Comparison of ENCODE assay signal across 8 mouse cellular contexts in the genomic region with DNA sequence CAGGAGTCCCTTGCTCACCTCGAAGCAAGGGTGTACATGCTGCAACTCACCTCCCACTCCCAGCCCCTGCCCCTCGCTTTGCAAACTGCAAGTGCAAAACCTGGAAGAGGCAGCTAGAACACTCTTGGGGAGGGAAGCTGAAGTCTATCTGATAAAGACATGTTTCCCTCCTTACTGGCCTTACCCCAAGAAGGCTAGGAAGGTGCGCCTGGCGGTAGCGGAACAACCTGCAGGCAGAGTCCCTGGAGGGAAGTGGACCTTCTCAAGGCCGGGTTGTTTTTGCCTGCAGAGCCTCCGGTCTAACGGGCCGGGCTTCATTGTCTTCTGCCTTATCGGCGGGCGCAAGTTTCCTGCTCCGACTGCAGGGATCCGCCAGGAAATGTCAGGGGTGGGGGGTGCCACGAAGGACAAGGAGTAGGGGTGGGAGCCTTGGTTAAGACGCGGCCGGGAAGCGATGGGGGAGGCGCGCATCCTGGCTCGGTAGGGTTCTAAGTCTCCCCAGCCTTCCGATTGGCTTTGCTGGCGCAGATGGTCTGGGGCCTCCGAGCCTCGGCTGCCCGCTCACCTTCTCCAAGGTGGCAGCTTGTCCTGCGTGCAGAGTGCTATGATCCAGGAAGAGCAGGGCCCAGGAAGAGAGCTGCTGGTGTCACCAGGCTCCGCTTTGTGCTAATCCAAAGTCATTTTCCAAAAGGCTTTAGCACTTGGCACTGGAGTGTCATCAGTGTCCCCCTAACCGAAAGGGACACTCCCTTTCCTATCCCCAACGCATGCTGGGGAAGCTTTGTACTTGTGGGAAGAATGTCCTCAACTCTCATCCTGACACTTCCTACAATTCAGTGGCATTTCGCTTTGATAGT. TPM values are rescaled to one million over a fixed set of nuclear protein-coding genes. Genes with fewer than 3 reads are reported as not detected.
DNase-seq lines count a peak whose midpoint lies in the region; ATAC-seq and TF ChIP-seq lines count a peak whose summit lies in the region.

No protein-coding gene starts in this region.

- no peak for TF ChIP-seq POLR2A in spleen, adult 2 months (IDR thresholded peaks at IDR 0.05; ENCODE audit: low read depth, low read length)

- peak overlapping the region; percentile 40 for H3K9ac ChIP-seq in hindbrain, postnatal 0 days (replicated peaks; ENCODE audit: low read length)
- peak overlapping the region; percentile 33; the same call in 1 of the 2 replicates for H3K9ac ChIP-seq in liver, embryonic 13.5 days
- peak overlapping the region; percentile 26 for H3K9ac ChIP-seq in neural tube, embryonic 11.5 days (ENCODE audit: low read length)

- no peaks in the 10 kb centered on the region for H3K36me3 ChIP-seq in spleen, adult 2 months (ENCODE audit: control insufficient read depth, insufficient read depth, low read length)
- no peaks in the 10 kb centered on the region for H3K36me3 ChIP-seq in hindbrain, postnatal 0 days (ENCODE audit: insufficient read depth, low read length)
- H3K36me3 ChIP-seq in liver, embryonic 13.5 days = no peaks in the 10 kb centered on the region
- no peaks in the 10 kb centered on the region for H3K36me3 ChIP-seq in neural tube, embryonic 11.5 days (ENCODE audit: control insufficient read depth, insufficient read depth, low read length)

- peak; percentile 67 for ATAC-seq in hindbrain, postnatal 0 days
- peak; percentile 53 for ATAC-seq in liver, embryonic 13.5 days (ENCODE audit: low read depth)
- ATAC-seq in neural tube, embryonic 11.5 days (ENCODE audit: insufficient read depth, low FRiP score, low TSS enrichment) = no peak

- peak overlapping the region; percentile 37 for H3K27ac ChIP-seq in spleen, adult 2 months (ENCODE audit: insufficient read depth, low read length)
- H3K27ac ChIP-seq in hindbrain, postnatal 0 days = peak overlapping the region; percentile 56; the same call in 1 of the 2 replicates
- peak overlapping the region; percentile 16 for H3K27ac ChIP-seq in liver, embryonic 13.5 days
- H3K27ac ChIP-seq in neural tube, embryonic 11.5 days (ENCODE audit: low read depth, low read length) = no peak overlapping the region

- H3K4me1 ChIP-seq in spleen, adult 2 months (ENCODE audit: control insufficient read depth, insufficient read depth, insufficient read length) = peaks cover 4% of the 10 kb centered on the region; the same call in 1 of the 2 replicates
- H3K4me1 ChIP-seq in hindbrain, postnatal 0 days (ENCODE audit: insufficient read depth, low read length) = peaks cover 9% of the 10 kb centered on the region; the same call in 1 of the 2 replicates
- peaks cover 32% of the 10 kb centered on the region for H3K4me1 ChIP-seq in liver, embryonic 13.5 days (replicated peaks)
- peaks cover 21% of the 10 kb centered on the region for H3K4me1 ChIP-seq in neural tube, embryonic 11.5 days (ENCODE audit: control insufficient read depth, insufficient read depth, low read length)

- 3% methylated on average over 32 of the region's 32 CpGs for WGBS in spleen, adult 2 months
- 3% methylated on average over 32 of the region's 32 CpGs for WGBS in hindbrain, postnatal 0 days
- under 1% methylated on average over 32 of the region's 32 CpGs for WGBS in liver, embryonic 13.5 days (ENCODE audit: insufficient replicate concordance)
- under 1% methylated on average over 32 of the region's 32 CpGs for WGBS in neural tube, embryonic 11.5 days

- peak; percentile 35; the same call in 1 of the 2 replicates for TF ChIP-seq CTCF in spleen, adult 2 months (IDR thresholded peaks at IDR 0.05; ENCODE audit: extremely low read depth, insufficient read depth, insufficient read length, insufficient replicate concordance)
- TF ChIP-seq CTCF in hindbrain, postnatal 0 days (IDR thresholded peaks at IDR 0.05; ENCODE audit: low read depth) = peak; percentile 56

- H3K4me2 ChIP-seq in hindbrain, postnatal 0 days (ENCODE audit: low read depth, low read length) = peak overlapping the region; percentile 82
- peak overlapping the region; percentile 59 for H3K4me2 ChIP-seq in liver, embryonic 13.5 days
- H3K4me2 ChIP-seq in neural tube, embryonic 11.5 days (ENCODE audit: low read depth) = peak overlapping the region; percentile 44

- intact Hi-C loops in gastrocnemius, postnatal 14 days (cut with DNase I; ENCODE audit: low total_unique reads) = no loop called here

- H3K27me3 ChIP-seq in spleen, adult 2 months (ENCODE audit: control insufficient read depth, insufficient read depth, low read length) = peaks cover 7% of the 10 kb centered on the region
- H3K27me3 ChIP-seq in hindbrain, postnatal 0 days (ENCODE audit: insufficient read depth, low read length) = peaks cover 38% of the 10 kb centered on the region
- H3K27me3 ChIP-seq in liver, embryonic 13.5 days = peaks cover 74% of the 10 kb centered on the region
- peaks cover 62% of the 10 kb centered on the region for H3K27me3 ChIP-seq in neural tube, embryonic 11.5 days (ENCODE audit: control insufficient read depth, insufficient read depth, low read length)

- H3K9me3 ChIP-seq in hindbrain, postnatal 0 days (ENCODE audit: low read length) = no peaks in the 10 kb centered on the region
- no peaks in the 10 kb centered on the region for H3K9me3 ChIP-seq in liver, embryonic 13.5 days (replicated peaks)
- H3K9me3 ChIP-seq in neural tube, embryonic 11.5 days (ENCODE audit: control insufficient read depth, low read length) = no peaks in the 10 kb centered on the region

- peak overlapping the region; percentile 32; the same call in 1 of the 2 replicates for H3K4me3 ChIP-seq in spleen, adult 2 months (ENCODE audit: extremely low read depth, insufficient read depth, insufficient read length)
- peak overlapping the region; percentile 40 for H3K4me3 ChIP-seq in hindbrain, postnatal 0 days (ENCODE audit: low read length)
- H3K4me3 ChIP-seq in liver, embryonic 13.5 days (replicated peaks) = peak overlapping the region; percentile 43
- H3K4me3 ChIP-seq in neural tube, embryonic 11.5 days (ENCODE audit: low read depth, low read length) = peak overlapping the region; percentile 24

- peak in 1 of 2 experiments; percentile 26 for DNase-seq in spleen, adult 2 months (ENCODE audit: low read depth in 1 of 2, low spot score in 2 of 2)
- no peak for DNase-seq in spleen, adult 12 weeks (ENCODE audit: low spot score)
- peak; percentile 63 for DNase-seq in cerebellum, adult 9-10 months
- peak; percentile 69 for DNase-seq in gastrocnemius, postnatal 14 days
- DNase-seq in hindbrain, postnatal 0 days (ENCODE audit: low spot score) = peak; percentile 29
- no peak for DNase-seq in liver, embryonic 13.5 days
- DNase-seq in neural tube, embryonic 11.5 days (ENCODE audit: low spot score) = peak; percentile 51
- DNase-seq in layer of hippocampus, postnatal 10 days (ENCODE audit: low spot score in 2 of 2) = no peak

RNA-seq across cellular contexts. Expression of a gene that starts 2.4 kb away (rescaled TPM):
- polyA plus RNA-seq in spleen, adult 2 months (2012; rRNA removed) = 19.2 and 19.6 TPM in 2 replicates
- 10 to 100 TPM; 43.4 to 58.2 TPM for total RNA-seq in gastrocnemius, postnatal 14 days (2021)
- 34.2 and 43.7 TPM in 2 replicates for total RNA-seq in hindbrain, postnatal 0 days (2014; rRNA removed)
- polyA plus RNA-seq in hindbrain, postnatal 0 days (2015; fragmentation: Nextera tagmentation; extraction: Ambion mirVana) = 36.1 and 37.9 TPM in 2 replicates
- 15.6 and 17.2 TPM in 2 replicates for polyA plus RNA-seq in liver, embryonic 13.5 days (2015; fragmentation: Nextera tagmentation; extraction: Ambion mirVana)
- polyA plus RNA-seq in neural tube, embryonic 11.5 days (2014; fragmentation: Nextera tagmentation; extraction: Ambion mirVana) = 33.1 and 35.7 TPM in 2 replicates
- total RNA-seq in layer of hippocampus, postnatal 10 days (2021) = 10 to 100 TPM; 30.3 to 31.5 TPM

RNA-seq across cellular contexts. Expression of a gene that starts 8.8 kb away (rescaled TPM):
- polyA plus RNA-seq in spleen, adult 2 months (2012; rRNA removed) = 2.1 and 3.7 TPM in 2 replicates
- total RNA-seq in gastrocnemius, postnatal 14 days (2021) = 1 to 10 TPM in 1 of 2 experiments, under 1 TPM in 1; 0.96 to 4.6 TPM
- 3.0 and 3.9 TPM in 2 replicates for total RNA-seq in hindbrain, postnatal 0 days (2014; rRNA removed)
- polyA plus RNA-seq in hindbrain, postnatal 0 days (2015; fragmentation: Nextera tagmentation; extraction: Ambion mirVana) = 1.3 and 1.6 TPM in 2 replicates
- polyA plus RNA-seq in liver, embryonic 13.5 days (2015; fragmentation: Nextera tagmentation; extraction: Ambion mirVana) = 0.15 and 0.60 TPM in 2 replicates
- 0.38 TPM in 1 of 2 replicates, not detected in the other for polyA plus RNA-seq in neural tube, embryonic 11.5 days (2014; fragmentation: Nextera tagmentation; extraction: Ambion mirVana)
- total RNA-seq in layer of hippocampus, postnatal 10 days (2021) = 1 to 10 TPM; 2.4 to 4.8 TPM

RNA-seq across cellular contexts. Expression of a gene that starts 22.4 kb away (rescaled TPM):
- 35.3 and 45.1 TPM in 2 replicates for polyA plus RNA-seq in spleen, adult 2 months (2012; rRNA removed)
- total RNA-seq in gastrocnemius, postnatal 14 days (2021) = 1 to 10 TPM; 2.2 to 2.3 TPM
- 6.0 and 8.3 TPM in 2 replicates for total RNA-seq in hindbrain, postnatal 0 days (2014; rRNA removed)
- polyA plus RNA-seq in hindbrain, postnatal 0 days (2015; fragmentation: Nextera tagmentation; extraction: Ambion mirVana) = 11.9 and 15.4 TPM in 2 replicates
- 8.8 and 10.4 TPM in 2 replicates for polyA plus RNA-seq in liver, embryonic 13.5 days (2015; fragmentation: Nextera tagmentation; extraction: Ambion mirVana)
- polyA plus RNA-seq in neural tube, embryonic 11.5 days (2014; fragmentation: Nextera tagmentation; extraction: Ambion mirVana) = 2.3 and 2.5 TPM in 2 replicates
- 1,000 to 10,000 TPM; 1,430 to 1,457 TPM for total RNA-seq in layer of hippocampus, postnatal 10 days (2021)

RNA-seq across cellular contexts. Expression of a gene that starts 25.2 kb away (rescaled TPM):
- 3.5 and 3.8 TPM in 2 replicates for polyA plus RNA-seq in spleen, adult 2 months (2012; rRNA removed)
- total RNA-seq in gastrocnemius, postnatal 14 days (2021) = 1 to 10 TPM; 3.3 to 4.6 TPM
- total RNA-seq in hindbrain, postnatal 0 days (2014; rRNA removed) = 9.7 and 18.7 TPM in 2 replicates
- 12.5 and 15.5 TPM in 2 replicates for polyA plus RNA-seq in hindbrain, postnatal 0 days (2015; fragmentation: Nextera tagmentation; extraction: Ambion mirVana)
- 4.3 and 5.5 TPM in 2 replicates for polyA plus RNA-seq in liver, embryonic 13.5 days (2015; fragmentation: Nextera tagmentation; extraction: Ambion mirVana)
- 9.0 and 9.6 TPM in 2 replicates for polyA plus RNA-seq in neural tube, embryonic 11.5 days (2014; fragmentation: Nextera tagmentation; extraction: Ambion mirVana)
- 10 to 100 TPM; 10.9 to 12.0 TPM for total RNA-seq in layer of hippocampus, postnatal 10 days (2021)

RNA-seq across cellular contexts. Expression of a gene that starts 41.1 kb away (rescaled TPM):
- 18.6 and 21.8 TPM in 2 replicates for polyA plus RNA-seq in spleen, adult 2 months (2012; rRNA removed)
- total RNA-seq in gastrocnemius, postnatal 14 days (2021) = 1 to 10 TPM; 4.1 to 6.4 TPM
- total RNA-seq in hindbrain, postnatal 0 days (2014; rRNA removed) = 20.0 and 34.0 TPM in 2 replicates
- polyA plus RNA-seq in hindbrain, postnatal 0 days (2015; fragmentation: Nextera tagmentation; extraction: Ambion mirVana) = 16.1 and 17.8 TPM in 2 replicates
- polyA plus RNA-seq in liver, embryonic 13.5 days (2015; fragmentation: Nextera tagmentation; extraction: Ambion mirVana) = 5.4 and 6.6 TPM in 2 replicates
- 35.4 and 39.9 TPM in 2 replicates for polyA plus RNA-seq in neural tube, embryonic 11.5 days (2014; fragmentation: Nextera tagmentation; extraction: Ambion mirVana)
- 10 to 100 TPM; 24.5 to 29.1 TPM for total RNA-seq in layer of hippocampus, postnatal 10 days (2021)

Comparison
In these comparisons a context has a peak if more than half of its experiments do, and no peak if none do; other contexts are left out.
1. DNase-seq: peak in cerebellum, adult 9-10 months (single experiment), gastrocnemius, postnatal 14 days (single experiment), hindbrain, postnatal 0 days (single experiment) and neural tube, embryonic 11.5 days (single experiment); none in spleen, adult 12 weeks (single experiment), liver, embryonic 13.5 days (single experiment) and layer of hippocampus, postnatal 10 days (0 of 2).
2. Peak in every context shown above with its lines, with median percentiles within 50 percentile points of each other: H3K4me3 ChIP-seq, H3K4me2 ChIP-seq and H3K9ac ChIP-seq.